Comparison of ENCODE assay signal across 28 mouse cellular contexts in the genomic region with DNA sequence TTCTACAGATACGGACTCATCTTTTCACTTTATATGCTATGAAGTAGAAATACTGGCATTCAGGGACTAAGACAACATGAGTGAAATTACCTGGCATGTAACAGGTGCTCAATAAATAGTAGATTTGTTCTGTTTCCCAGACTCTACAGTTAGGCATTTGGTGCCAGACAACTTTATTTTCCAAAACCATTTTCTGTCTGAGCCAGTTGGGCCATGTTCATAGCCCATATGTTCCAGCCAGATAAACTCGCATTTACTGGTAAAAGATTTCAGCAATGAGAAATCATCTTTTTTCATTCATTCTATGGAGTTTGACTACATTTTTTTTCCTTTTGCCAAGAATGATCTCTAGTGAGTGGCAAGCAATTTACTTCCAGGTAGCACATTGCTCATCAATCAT.
DNase-seq lines count a peak whose midpoint lies in the region; ATAC-seq and TF ChIP-seq lines count a peak whose summit lies in the region.
"Had no signal": no experiment of that assay in that cellular context is flagged by ENCODE, and none has a peak within 500 bp of the region (broad histone marks: within the 10 kb centered on the region; RNA-seq: fewer than 3 reads in every experiment).

No protein-coding gene starts in this region.

- DNase-seq in layer of hippocampus, adult 2 months (ENCODE audit: low spot score in 2 of 2), result peak; percentile 14 to 44
- no peak for DNase-seq in layer of hippocampus, adult 11-12 months (ENCODE audit: low spot score)
- DNase-seq in midbrain, postnatal 0 days (ENCODE audit: low spot score), result peak; percentile 9
- DNase-seq in midbrain, embryonic 11.5 days (ENCODE audit: low spot score, missing footprints), result no peak
- DNase-seq in telencephalon, adult 2 months (ENCODE audit: low read depth, low spot score), result peak; percentile 15
- DNase-seq in ovary, adult 18-20 months (ENCODE audit: low spot score), result no peak
- DNase-seq: adrenal gland, postnatal 10 days; adrenal gland, postnatal 36 days; B cell, adult 2 months; cerebellum, adult 18-20 months; cerebellum, adult 9-10 months; cerebellum, postnatal 14 days; gastrocnemius, postnatal 10 days; gastrocnemius, postnatal 36 days; heart, adult 2 months; heart, postnatal 14 days; heart, postnatal 4 days had no signal

- H3K4me2 ChIP-seq in forebrain, embryonic 16.5 days (ENCODE audit: low read length), result no peak overlapping the region
- no peak overlapping the region for H3K4me2 ChIP-seq in forebrain, embryonic 15.5 days (replicated peaks)
- H3K4me2 ChIP-seq in midbrain, postnatal 0 days (ENCODE audit: low read depth, low read length, poor library complexity, severe bottlenecking), result no peak overlapping the region
- no peak overlapping the region for H3K4me2 ChIP-seq in midbrain, embryonic 11.5 days
- H3K4me2 ChIP-seq: heart, embryonic 13.5 days; hindbrain, embryonic 12.5 days; hindbrain, embryonic 15.5 days; intestine, embryonic 15.5 days had no signal

- WGBS in forebrain, embryonic 16.5 days, result 67% methylated on average over 2 of the region's 2 CpGs
- WGBS in forebrain, embryonic 15.5 days, result 78% methylated on average over 2 of the region's 2 CpGs
- 95% methylated on average over 2 of the region's 2 CpGs for WGBS in midbrain, postnatal 0 days
- WGBS in midbrain, embryonic 11.5 days, result 96% methylated on average over 2 of the region's 2 CpGs

- H3K27me3 ChIP-seq in forebrain, embryonic 16.5 days (replicated peaks; ENCODE audit: control insufficient read depth, insufficient read depth, low read length), result no peaks in the 10 kb centered on the region
- H3K27me3 ChIP-seq in forebrain, embryonic 15.5 days, result no peaks in the 10 kb centered on the region
- H3K27me3 ChIP-seq in midbrain, postnatal 0 days (ENCODE audit: insufficient read depth, low read length), result no peaks in the 10 kb centered on the region
- no peaks in the 10 kb centered on the region for H3K27me3 ChIP-seq in midbrain, embryonic 11.5 days (ENCODE audit: control insufficient read depth, insufficient read depth, low read length)
- H3K27me3 ChIP-seq: CH12.LX; heart, embryonic 13.5 days; hindbrain, embryonic 12.5 days; hindbrain, embryonic 15.5 days; intestine, embryonic 15.5 days; Patski had no signal

- H3K4me3 ChIP-seq in forebrain, embryonic 16.5 days (replicated peaks; ENCODE audit: low read length), result no peak overlapping the region
- H3K4me3 ChIP-seq in forebrain, embryonic 15.5 days, result no peak overlapping the region
- no peak overlapping the region for H3K4me3 ChIP-seq in layer of hippocampus, adult 2 months
- H3K4me3 ChIP-seq in midbrain, postnatal 0 days (ENCODE audit: low read depth, low read length), result no peak overlapping the region
- no peak overlapping the region for H3K4me3 ChIP-seq in midbrain, embryonic 11.5 days (ENCODE audit: low read depth, low read length)
- H3K4me3 ChIP-seq: forebrain, embryonic 10.5 days; heart, adult 2 months; heart, embryonic 10.5 days; heart, embryonic 13.5 days; hindbrain, embryonic 12.5 days; hindbrain, embryonic 15.5 days; intestine, embryonic 15.5 days had no signal

- H3K4me1 ChIP-seq in forebrain, embryonic 16.5 days (replicated peaks; ENCODE audit: control insufficient read depth, insufficient read depth, low read length), result no peaks in the 10 kb centered on the region
- H3K4me1 ChIP-seq in forebrain, embryonic 15.5 days, result no peaks in the 10 kb centered on the region
- no peaks in the 10 kb centered on the region for H3K4me1 ChIP-seq in midbrain, postnatal 0 days (ENCODE audit: insufficient read depth, low read length)
- no peaks in the 10 kb centered on the region for H3K4me1 ChIP-seq in midbrain, embryonic 11.5 days (ENCODE audit: control insufficient read depth, insufficient read depth, low read length)
- H3K4me1 ChIP-seq: forebrain, embryonic 10.5 days; heart, embryonic 10.5 days; heart, embryonic 13.5 days; hindbrain, embryonic 12.5 days; hindbrain, embryonic 15.5 days; intestine, embryonic 15.5 days had no signal

- no peaks in the 10 kb centered on the region for H3K36me3 ChIP-seq in forebrain, embryonic 16.5 days (ENCODE audit: control insufficient read depth, insufficient read depth)
- H3K36me3 ChIP-seq in forebrain, embryonic 15.5 days, result no peaks in the 10 kb centered on the region
- H3K36me3 ChIP-seq in midbrain, postnatal 0 days (ENCODE audit: insufficient read depth, low read length), result no peaks in the 10 kb centered on the region
- H3K36me3 ChIP-seq in midbrain, embryonic 11.5 days (ENCODE audit: control insufficient read depth, insufficient read depth, low read length), result no peaks in the 10 kb centered on the region
- H3K36me3 ChIP-seq: forebrain, embryonic 10.5 days; G1E; heart, embryonic 10.5 days; heart, embryonic 13.5 days; hindbrain, embryonic 12.5 days; hindbrain, embryonic 15.5 days; intestine, embryonic 15.5 days had no signal

- H3K9ac ChIP-seq in forebrain, embryonic 16.5 days (replicated peaks; ENCODE audit: low read depth, low read length), result no peak overlapping the region
- no peak overlapping the region for H3K9ac ChIP-seq in forebrain, embryonic 15.5 days (replicated peaks)
- no peak overlapping the region for H3K9ac ChIP-seq in midbrain, postnatal 0 days (replicated peaks; ENCODE audit: low read length, poor library complexity, severe bottlenecking)
- no peak overlapping the region for H3K9ac ChIP-seq in midbrain, embryonic 11.5 days (ENCODE audit: low read length)
- H3K9ac ChIP-seq: heart, embryonic 13.5 days; hindbrain, embryonic 12.5 days; hindbrain, embryonic 15.5 days; intestine, embryonic 15.5 days had no signal

- TF ChIP-seq CTCF in layer of hippocampus, adult 2 months (conservative IDR thresholded peaks at IDR 0.05), result no peak
- no peak for TF ChIP-seq CTCF in midbrain, postnatal 0 days (IDR thresholded peaks at IDR 0.05)

- no peak overlapping the region; the same call in 1 of the 2 replicates for H3K27ac ChIP-seq in forebrain, embryonic 16.5 days (ENCODE audit: low read length)
- no peak overlapping the region for H3K27ac ChIP-seq in forebrain, embryonic 15.5 days (replicated peaks)
- H3K27ac ChIP-seq in layer of hippocampus, adult 2 months, result no peak overlapping the region
- no peak overlapping the region for H3K27ac ChIP-seq in midbrain, postnatal 0 days (ENCODE audit: low read depth, low read length)
- no peak overlapping the region for H3K27ac ChIP-seq in midbrain, embryonic 11.5 days (ENCODE audit: low read depth, low read length)
- H3K27ac ChIP-seq: forebrain, embryonic 10.5 days; heart, adult 2 months; heart, embryonic 10.5 days; heart, embryonic 13.5 days; hindbrain, embryonic 12.5 days; hindbrain, embryonic 15.5 days; intestine, embryonic 15.5 days had no signal

- H3K9me3 ChIP-seq in forebrain, embryonic 16.5 days (ENCODE audit: control insufficient read depth, low read length), result no peaks in the 10 kb centered on the region
- no peaks in the 10 kb centered on the region for H3K9me3 ChIP-seq in forebrain, embryonic 15.5 days
- no peaks in the 10 kb centered on the region for H3K9me3 ChIP-seq in midbrain, postnatal 0 days (ENCODE audit: low read length)
- H3K9me3 ChIP-seq in midbrain, embryonic 11.5 days (ENCODE audit: control insufficient read depth, low read length), result no peaks in the 10 kb centered on the region
- H3K9me3 ChIP-seq: forebrain, embryonic 10.5 days; G1E; heart, embryonic 10.5 days; heart, embryonic 13.5 days; hindbrain, embryonic 12.5 days; hindbrain, embryonic 15.5 days; intestine, embryonic 15.5 days had no signal

- peak; percentile 63 for ATAC-seq in forebrain, embryonic 16.5 days
- ATAC-seq in forebrain, embryonic 15.5 days (replicated peaks), result no peak
- ATAC-seq in midbrain, postnatal 0 days (ENCODE audit: low FRiP score), result no peak
- ATAC-seq in midbrain, embryonic 11.5 days (ENCODE audit: low FRiP score), result no peak
- ATAC-seq: intestine, embryonic 15.5 days; Patski had no signal

Comparison
In these comparisons a context has a peak if more than half of its experiments do, and no peak if none do; other contexts are left out.
1. DNase-seq: peak in layer of hippocampus, adult 2 months (2 of 2), midbrain, postnatal 0 days (single experiment) and telencephalon, adult 2 months (single experiment); none in layer of hippocampus, adult 11-12 months (single experiment), midbrain, embryonic 11.5 days (single experiment) and ovary, adult 18-20 months (single experiment).